ENCODE assay signal across 21 mouse cellular contexts in genomic region chr4:119489666-119490065, GRCm38 (mm10). TPM values are rescaled to one million over a fixed set of nuclear protein-coding genes. Genes with fewer than 3 reads are reported as not detected.
DNase-seq lines count a peak whose midpoint lies in the region; ATAC-seq and TF ChIP-seq lines count a peak whose summit lies in the region.
"Had no signal": no experiment of that assay in that cellular context is flagged by ENCODE, and none has a peak within 500 bp of the region (broad histone marks: within the 10 kb centered on the region; RNA-seq: fewer than 3 reads in every experiment).

No protein-coding gene starts in this region.

- intact Hi-C loops in heart, postnatal 14 days (cut with DNase I) = no loop called here

- 0 out of 2 replicates have a peak overlapping the region, but pooled peaks have one; percentile 10 for H3K4me2 ChIP-seq in hindbrain, postnatal 0 days (ENCODE audit: low read depth, low read length)
- H3K4me2 ChIP-seq in hindbrain, embryonic 12.5 days (replicated peaks) = no peak overlapping the region
- H3K4me2 ChIP-seq in midbrain, postnatal 0 days (ENCODE audit: low read depth, low read length, poor library complexity, severe bottlenecking) = no peak overlapping the region
- H3K4me2 ChIP-seq in midbrain, embryonic 16.5 days (ENCODE audit: low read length) = no peak overlapping the region

- no peak for TF ChIP-seq CTCF in hindbrain, postnatal 0 days (IDR thresholded peaks at IDR 0.05; ENCODE audit: low read depth)
- TF ChIP-seq CTCF in midbrain, postnatal 0 days (IDR thresholded peaks at IDR 0.05) = no peak

- H3K4me3 ChIP-seq in hindbrain, postnatal 0 days (ENCODE audit: low read length) = no peak overlapping the region
- H3K4me3 ChIP-seq in hindbrain, embryonic 12.5 days = no peak overlapping the region
- no peak overlapping the region for H3K4me3 ChIP-seq in midbrain, postnatal 0 days (ENCODE audit: low read depth, low read length)
- H3K4me3 ChIP-seq in midbrain, embryonic 16.5 days (ENCODE audit: low read depth, low read length) = no peak overlapping the region
- H3K4me3 ChIP-seq: embryonic facial prominence, embryonic 10.5 days; forebrain, embryonic 10.5 days; heart, embryonic 10.5 days had no signal

- no peak overlapping the region for H3K9ac ChIP-seq in hindbrain, postnatal 0 days (replicated peaks; ENCODE audit: low read length)
- no peak overlapping the region for H3K9ac ChIP-seq in hindbrain, embryonic 12.5 days
- H3K9ac ChIP-seq in midbrain, postnatal 0 days (replicated peaks; ENCODE audit: low read length, poor library complexity, severe bottlenecking) = no peak overlapping the region
- H3K9ac ChIP-seq in midbrain, embryonic 16.5 days (ENCODE audit: low read depth, low read length) = no peak overlapping the region

- DNase-seq in cerebellum, postnatal 14 days = peak; percentile 41 to 43
- no peak for DNase-seq in cerebellum, adult 18-20 months
- peak; percentile 59 for DNase-seq in hindbrain, postnatal 0 days (ENCODE audit: low spot score)
- peak; percentile 70 for DNase-seq in midbrain, postnatal 0 days (ENCODE audit: low spot score)
- DNase-seq in retina, embryonic 14.5 days (ENCODE audit: low spot score) = peak; percentile 20
- no peak for DNase-seq in heart, postnatal 14 days
- DNase-seq: adrenal gland, postnatal 10 days; cerebellum, adult 8-10 months; gastrocnemius, postnatal 10 days; heart, adult 18-20 months; heart, postnatal 10 days had no signal

- H3K4me1 ChIP-seq in hindbrain, postnatal 0 days (ENCODE audit: insufficient read depth, low read length) = no peaks in the 10 kb centered on the region
- peaks cover 6% of the 10 kb centered on the region; the same call in 1 of the 2 replicates for H3K4me1 ChIP-seq in hindbrain, embryonic 12.5 days
- H3K4me1 ChIP-seq in midbrain, postnatal 0 days (ENCODE audit: insufficient read depth, low read length) = peaks cover 3% of the 10 kb centered on the region; the same call in 1 of the 2 replicates
- H3K4me1 ChIP-seq in midbrain, embryonic 16.5 days (ENCODE audit: control insufficient read depth, insufficient read depth, low read length) = peaks cover 12% of the 10 kb centered on the region

- no peaks in the 10 kb centered on the region for H3K36me3 ChIP-seq in hindbrain, postnatal 0 days (ENCODE audit: insufficient read depth, low read length)
- no peaks in the 10 kb centered on the region for H3K36me3 ChIP-seq in hindbrain, embryonic 12.5 days
- H3K36me3 ChIP-seq in midbrain, postnatal 0 days (ENCODE audit: insufficient read depth, low read length) = no peaks in the 10 kb centered on the region
- H3K36me3 ChIP-seq in midbrain, embryonic 16.5 days (ENCODE audit: control insufficient read depth, insufficient read depth, low read length) = no peaks in the 10 kb centered on the region
- H3K36me3 ChIP-seq: embryonic facial prominence, embryonic 10.5 days; forebrain, embryonic 10.5 days; heart, embryonic 10.5 days had no signal

- peak; percentile 57 for ATAC-seq in hindbrain, postnatal 0 days
- ATAC-seq in hindbrain, embryonic 12.5 days (ENCODE audit: low FRiP score) = no peak
- no peak for ATAC-seq in midbrain, postnatal 0 days (ENCODE audit: low FRiP score)
- ATAC-seq in midbrain, embryonic 16.5 days = no peak
- ATAC-seq: forebrain, embryonic 16.5 days; intestine, embryonic 16.5 days had no signal

- no peaks in the 10 kb centered on the region for H3K9me3 ChIP-seq in hindbrain, postnatal 0 days (ENCODE audit: low read length)
- H3K9me3 ChIP-seq in hindbrain, embryonic 12.5 days (replicated peaks) = no peaks in the 10 kb centered on the region
- no peaks in the 10 kb centered on the region for H3K9me3 ChIP-seq in midbrain, postnatal 0 days (ENCODE audit: low read length)
- no peaks in the 10 kb centered on the region; the same call in 1 of the 2 replicates for H3K9me3 ChIP-seq in midbrain, embryonic 16.5 days (replicated peaks; ENCODE audit: control insufficient read depth, low read length, poor library complexity, severe bottlenecking)
- H3K9me3 ChIP-seq: embryonic facial prominence, embryonic 10.5 days; heart, embryonic 10.5 days had no signal

- H3K27me3 ChIP-seq in hindbrain, postnatal 0 days (ENCODE audit: insufficient read depth, low read length) = no peaks in the 10 kb centered on the region
- peaks cover 12% of the 10 kb centered on the region for H3K27me3 ChIP-seq in hindbrain, embryonic 12.5 days
- no peaks in the 10 kb centered on the region for H3K27me3 ChIP-seq in midbrain, postnatal 0 days (ENCODE audit: insufficient read depth, low read length)
- no peaks in the 10 kb centered on the region; the same call in 1 of the 2 replicates for H3K27me3 ChIP-seq in midbrain, embryonic 16.5 days (ENCODE audit: control insufficient read depth, insufficient read depth, low read depth, low read length)

- 50% methylated on average over 10 of the region's 10 CpGs for WGBS in hindbrain, postnatal 0 days
- WGBS in hindbrain, embryonic 12.5 days = 80% methylated on average over 10 of the region's 10 CpGs
- WGBS in midbrain, postnatal 0 days = 73% methylated on average over 10 of the region's 10 CpGs
- 71% methylated on average over 10 of the region's 10 CpGs for WGBS in midbrain, embryonic 16.5 days

- H3K27ac ChIP-seq in hindbrain, postnatal 0 days = peak overlapping the region; percentile 11; the same call in 1 of the 2 replicates
- H3K27ac ChIP-seq in hindbrain, embryonic 12.5 days = no peak overlapping the region
- H3K27ac ChIP-seq in midbrain, postnatal 0 days (ENCODE audit: low read depth, low read length) = no peak overlapping the region
- H3K27ac ChIP-seq in midbrain, embryonic 16.5 days (ENCODE audit: low read length) = no peak overlapping the region
- H3K27ac ChIP-seq: embryonic facial prominence, embryonic 10.5 days; forebrain, embryonic 10.5 days; heart, embryonic 10.5 days had no signal

RNA-seq across cellular contexts. Expression of gene Rimkla, which starts 2.8 kb away (rescaled TPM):
- total RNA-seq in hindbrain, postnatal 0 days (2014; rRNA removed) = 39.8 and 43.1 TPM in 2 replicates
- 20.9 and 23.1 TPM in 2 replicates for polyA plus RNA-seq in hindbrain, postnatal 0 days (2015; fragmentation: Nextera tagmentation; extraction: Ambion mirVana)
- polyA plus RNA-seq in hindbrain, embryonic 12.5 days (2016; fragmentation: Nextera tagmentation; extraction: Ambion mirVana) = 10.6 and 11.1 TPM in 2 replicates
- total RNA-seq in midbrain, postnatal 0 days (2014; rRNA removed) = 37.1 and 45.3 TPM in 2 replicates
- polyA plus RNA-seq in midbrain, postnatal 0 days (2015; fragmentation: Nextera tagmentation; extraction: Ambion mirVana) = 25.3 and 25.8 TPM in 2 replicates
- polyA plus RNA-seq in midbrain, embryonic 16.5 days (2015; fragmentation: Nextera tagmentation; extraction: Ambion mirVana) = 27.2 and 29.0 TPM in 2 replicates
- total RNA-seq in heart, postnatal 14 days (2021) = under 1 TPM; 0.68 to 0.76 TPM
- total RNA-seq: hematopoietic stem cell, adult 5-6 weeks; MEL had no signal
- polyA plus RNA-seq: C2C12 had no signal

RNA-seq across cellular contexts. Expression of gene Foxj3, which starts 47.1 kb away (rescaled TPM):
- total RNA-seq in hindbrain, postnatal 0 days (2014; rRNA removed) = 32.4 and 32.7 TPM in 2 replicates
- 17.8 and 19.1 TPM in 2 replicates for polyA plus RNA-seq in hindbrain, postnatal 0 days (2015; fragmentation: Nextera tagmentation; extraction: Ambion mirVana)
- polyA plus RNA-seq in hindbrain, embryonic 12.5 days (2016; fragmentation: Nextera tagmentation; extraction: Ambion mirVana) = 27.3 and 29.0 TPM in 2 replicates
- total RNA-seq in midbrain, postnatal 0 days (2014; rRNA removed) = 39.1 and 46.0 TPM in 2 replicates
- polyA plus RNA-seq in midbrain, postnatal 0 days (2015; fragmentation: Nextera tagmentation; extraction: Ambion mirVana) = 21.3 and 26.4 TPM in 2 replicates
- 36.7 and 42.8 TPM in 2 replicates for polyA plus RNA-seq in midbrain, embryonic 16.5 days (2015; fragmentation: Nextera tagmentation; extraction: Ambion mirVana)
- total RNA-seq in heart, postnatal 14 days (2021) = 10 to 100 TPM; 26.5 to 32.7 TPM

RNA-seq across cellular contexts. Expression of gene Frg2f1, which starts 49.7 kb away (rescaled TPM):
- 13.5 and 24.3 TPM in 2 replicates for total RNA-seq in hindbrain, postnatal 0 days (2014; rRNA removed)
- polyA plus RNA-seq in hindbrain, postnatal 0 days (2015; fragmentation: Nextera tagmentation; extraction: Ambion mirVana) = 11.2 and 11.8 TPM in 2 replicates
- polyA plus RNA-seq in hindbrain, embryonic 12.5 days (2016; fragmentation: Nextera tagmentation; extraction: Ambion mirVana) = 4.5 and 4.8 TPM in 2 replicates
- total RNA-seq in midbrain, postnatal 0 days (2014; rRNA removed) = 19.0 and 27.4 TPM in 2 replicates
- 15.9 and 16.1 TPM in 2 replicates for polyA plus RNA-seq in midbrain, postnatal 0 days (2015; fragmentation: Nextera tagmentation; extraction: Ambion mirVana)
- polyA plus RNA-seq in midbrain, embryonic 16.5 days (2015; fragmentation: Nextera tagmentation; extraction: Ambion mirVana) = 8.9 and 11.2 TPM in 2 replicates
- 1 to 10 TPM; 4.2 to 6.7 TPM for total RNA-seq in heart, postnatal 14 days (2021)

Comparison
In these comparisons a context has a peak if more than half of its experiments do, and no peak if none do; other contexts are left out.
1. DNase-seq: peak in cerebellum, postnatal 14 days (2 of 2), hindbrain, postnatal 0 days (single experiment), midbrain, postnatal 0 days (single experiment) and retina, embryonic 14.5 days (single experiment); none in cerebellum, adult 18-20 months (0 of 2) and heart, postnatal 14 days (0 of 2).